Mouse (Mus musculus) kidney, embryonic 15.5 days (tissue): ENCODE results near the gene Scarf1. TPM values are rescaled to one million over a fixed set of nuclear protein-coding genes. Genes with fewer than 3 reads are reported as not detected.

ENCODE experiments used
- ATAC-seq: fragments of 200-750 bp; cut with Nextera tagmentation; replicated peaks from 2 replicates; pipeline ENCODE4 v1.8.0; 2017; ENCODE audit warnings: moderate TSS enrichment; ENCODE audit not compliant: low FRiP score
- H3K27ac ChIP-seq: fragments of 300-500 bp; sonication (generic); 2 replicates; pipeline ENCODE4 v1.5.1; 2015; ENCODE audit warnings: mild to moderate bottlenecking, inconsistent platforms
- H3K27me3 ChIP-seq: fragments of 300-500 bp; sonication (generic); 2 replicates; pipeline ENCODE4 v1.6.1; 2015; ENCODE audit warnings: inconsistent platforms
- H3K36me3 ChIP-seq: fragments of 300-500 bp; sonication (generic); 2 replicates; pipeline ENCODE4 v1.6.1; 2015; ENCODE audit warnings: inconsistent platforms
- H3K4me1 ChIP-seq: fragments of 300-500 bp; sonication (generic); 2 replicates; pipeline ENCODE4 v1.6.1; 2015; ENCODE audit warnings: inconsistent platforms
- H3K4me2 ChIP-seq: fragments of 300-500 bp; sonication (generic); 2 replicates; pipeline ENCODE4 v1.6.1; 2015; ENCODE audit warnings: moderate library complexity, mild to moderate bottlenecking, inconsistent platforms
- H3K4me3 ChIP-seq: fragments of 300-500 bp; sonication (generic); replicated peaks from 2 replicates; pipeline ENCODE4 v1.5.1; 2015; ENCODE audit warnings: mild to moderate bottlenecking, inconsistent platforms
- H3K9ac ChIP-seq: fragments of 300-500 bp; sonication (generic); 2 replicates; pipeline ENCODE4 v1.6.1; 2015; ENCODE audit warnings: mild to moderate bottlenecking, inconsistent platforms
- H3K9me3 ChIP-seq: fragments of 300-500 bp; sonication (generic); replicated peaks from 2 replicates; pipeline ENCODE4 v1.6.1; 2016; ENCODE audit warnings: inconsistent platforms
- WGBS: fragments of 180-500 bp; shearing (Covaris S2); methylation state at CpG from one replicate; pipeline ENCODE4 v1.1.7; 2015; ENCODE audit warnings: mixed read lengths; 5-methylcytosine and 5-hydroxymethylcytosine counted together
- polyA plus RNA-seq: library from polyadenylated mRNA; unstranded; fragments of >200 nt; fragmentation: Nextera tagmentation; extraction: Ambion mirVana; gene quantifications from 2 replicates; pipeline ENCODE4 v1.2.1, GENCODE M21; 2015

Scarf1 gene
- polyA plus RNA-seq, 1 experiment from 2014 or later, result 15.4 TPM

- Histone ChIP-seq H3K9me3 (no peaks in the 10 kb centered on the region), H3K27me3 (no peaks in the 10 kb centered on the region), H3K27ac (no peak overlapping the region), H3K4me1 (peaks cover 7% of the 10 kb centered on the region; the same call in 1 of the 2 replicates), H3K9ac (no peak overlapping the region), H3K4me2 (no peak overlapping the region), H3K36me3 (no peaks in the 10 kb centered on the region), H3K4me3 (no peak overlapping the region)
- no peak for ATAC-seq
- 65% methylated on average over 15 of the region's 15 CpGs for WGBS
Measured at GRCm38 (mm10) chr11:75519834-75520633, 6.7 kb downstream of the Scarf1 start.

GRCm38 (mm10) chr11:75521609-75522008, 8.3 kb downstream of the Scarf1 start:
- H3K4me2 ChIP-seq, result no peak overlapping the region
- H3K9me3 ChIP-seq, result no peaks in the 10 kb centered on the region
- no peak overlapping the region for H3K9ac ChIP-seq
- no peaks in the 10 kb centered on the region for H3K27me3 ChIP-seq
- no peak overlapping the region for H3K27ac ChIP-seq
- H3K4me1 ChIP-seq, result peaks cover 8% of the 10 kb centered on the region; the same call in 1 of the 2 replicates
- 87% methylated on average over 4 of the region's 4 CpGs for WGBS
- no peak overlapping the region for H3K4me3 ChIP-seq
- no peaks in the 10 kb centered on the region for H3K36me3 ChIP-seq
- ATAC-seq, result no peak

- Histone ChIP-seq H3K27me3 (no peaks in the 10 kb centered on the region), H3K4me2 (no peak overlapping the region), H3K9ac (no peak overlapping the region), H3K9me3 (no peaks in the 10 kb centered on the region), H3K36me3 (no peaks in the 10 kb centered on the region), H3K4me1 (peaks cover 11% of the 10 kb centered on the region; the same call in 1 of the 2 replicates), H3K27ac (no peak overlapping the region), H3K4me3 (no peak overlapping the region)
- WGBS, result 82% methylated on average over 2 of the region's 2 CpGs
- no peak for ATAC-seq
Measured at GRCm38 (mm10) chr11:75522793-75523192, 9.5 kb downstream of the Scarf1 start.

GRCm38 (mm10) chr11:75525531-75526125, 12.3 kb downstream of the Scarf1 start:
- Histone ChIP-seq H3K9ac (no peak overlapping the region), H3K4me1 (peaks cover 7% of the 10 kb centered on the region; the same call in 1 of the 2 replicates), H3K27me3 (no peaks in the 10 kb centered on the region), H3K4me2 (no peak overlapping the region), H3K4me3 (no peak overlapping the region), H3K36me3 (no peaks in the 10 kb centered on the region), H3K27ac (no peak overlapping the region), H3K9me3 (no peaks in the 10 kb centered on the region)
- 89% methylated on average over 15 of the region's 15 CpGs for WGBS
- ATAC-seq, result no peak

GRCm38 (mm10) chr11:75526943-75527342, 13.6 kb downstream of the Scarf1 start:
- no peak overlapping the region for H3K27ac ChIP-seq
- no peak overlapping the region for H3K4me3 ChIP-seq
- H3K9ac ChIP-seq, result no peak overlapping the region
- no peak for ATAC-seq
- H3K9me3 ChIP-seq, result no peaks in the 10 kb centered on the region
- H3K4me1 ChIP-seq, result peaks cover 8% of the 10 kb centered on the region; the same call in 1 of the 2 replicates
- H3K36me3 ChIP-seq, result no peaks in the 10 kb centered on the region
- no peaks in the 10 kb centered on the region for H3K27me3 ChIP-seq
- 79% methylated on average over 6 of the region's 6 CpGs for WGBS
- H3K4me2 ChIP-seq, result no peak overlapping the region

- Histone ChIP-seq H3K36me3 (no peaks in the 10 kb centered on the region), H3K27ac (no peak overlapping the region), H3K4me3 (no peak overlapping the region), H3K9ac (no peak overlapping the region), H3K4me2 (no peak overlapping the region), H3K9me3 (no peaks in the 10 kb centered on the region), H3K27me3 (no peaks in the 10 kb centered on the region), H3K4me1 (peaks cover 29% of the 10 kb centered on the region)
- no peak for ATAC-seq
- 55% methylated on average over 4 of the region's 4 CpGs for WGBS
Measured at GRCm38 (mm10) chr11:75529771-75530170, 16.4 kb downstream of the Scarf1 start.

- peak overlapping the region; percentile 65 for H3K9ac ChIP-seq
- peak overlapping the region; percentile 72 for H3K4me3 ChIP-seq
- H3K9me3 ChIP-seq, result no peaks in the 10 kb centered on the region
- H3K4me1 ChIP-seq, result peaks cover 34% of the 10 kb centered on the region
- peak; percentile 53; the same call in 1 of the 2 replicates for ATAC-seq
- H3K27me3 ChIP-seq, result no peaks in the 10 kb centered on the region
- no peaks in the 10 kb centered on the region for H3K36me3 ChIP-seq
- peak overlapping the region; percentile 98 for H3K4me2 ChIP-seq
- under 1% methylated on average over 10 of the region's 10 CpGs for WGBS
- peak overlapping the region; percentile 94 for H3K27ac ChIP-seq
Measured at GRCm38 (mm10) chr11:75530325-75530724, 17.0 kb downstream of the Scarf1 start.

- Histone ChIP-seq H3K9me3 (no peaks in the 10 kb centered on the region), H3K27me3 (no peaks in the 10 kb centered on the region), H3K4me2 (peak overlapping the region; percentile 98), H3K4me3 (peak overlapping the region; percentile 72), H3K36me3 (no peaks in the 10 kb centered on the region), H3K27ac (peak overlapping the region; percentile 94), H3K4me1 (peaks cover 40% of the 10 kb centered on the region), H3K9ac (peak overlapping the region; percentile 65)
- WGBS, result under 1% methylated on average over 31 of the region's 31 CpGs
- ATAC-seq, result peak; percentile 9; the same call in 1 of the 2 replicates
Measured at GRCm38 (mm10) chr11:75530845-75531373, 17.6 kb downstream of the Scarf1 start.

- H3K4me1 ChIP-seq, result peaks cover 39% of the 10 kb centered on the region
- ATAC-seq, result peak; percentile 94
- peak within 1 kb of the TSS; percentile 65 for H3K9ac ChIP-seq
- H3K4me3 ChIP-seq, result peak within 1 kb of the TSS; percentile 72
- no peaks in the 10 kb centered on the region for H3K36me3 ChIP-seq
- peak within 1 kb of the TSS; percentile 94 for H3K27ac ChIP-seq
- no peaks in the 10 kb centered on the region for H3K9me3 ChIP-seq
- no peaks in the 10 kb centered on the region for H3K27me3 ChIP-seq
- under 1% methylated on average over 62 of the region's 62 CpGs for WGBS
- peak within 1 kb of the TSS; percentile 98 for H3K4me2 ChIP-seq
Measured at GRCm38 (mm10) chr11:75531469-75532242, 18.3 kb downstream of the Scarf1 start, which contains the start of gene Slc43a2. Gene Slc43a2 (plus strand): TSS chr11:75531694.

GRCm38 (mm10) chr11:75532340-75533277, 19.3 kb downstream of the Scarf1 start:
- peak; percentile 2; the same call in 1 of the 2 replicates for ATAC-seq
- 13% methylated on average over 38 of the region's 38 CpGs for WGBS
- H3K4me1 ChIP-seq, result peaks cover 39% of the 10 kb centered on the region
- H3K36me3 ChIP-seq, result no peaks in the 10 kb centered on the region
- H3K4me3 ChIP-seq, result peak overlapping the region; percentile 72
- peak overlapping the region; percentile 9; the same call in 1 of the 2 replicates for H3K27ac ChIP-seq
- no peaks in the 10 kb centered on the region for H3K9me3 ChIP-seq
- peak overlapping the region; percentile 65 for H3K9ac ChIP-seq
- peak overlapping the region; percentile 98 for H3K4me2 ChIP-seq
- H3K27me3 ChIP-seq, result no peaks in the 10 kb centered on the region
